Mouse (Mus musculus) brain, adult 10 weeks (tissue): ENCODE data around the gene Ofcc1. TPM values are rescaled to one million over a fixed set of nuclear protein-coding genes. Genes with fewer than 3 reads are reported as not detected.

Experiments used
- polyA plus RNA-seq: library from polyadenylated mRNA; stranded (reverse); fragments of 350-450 nt; fragmentation: Illumina TruSeq; extraction: RNeasy Lipid Tissue Mini Kit (QIAGEN cat#74804); gene quantifications from one replicate; pipeline ENCODE4 v1.2.3, GENCODE M21; 2015; ENCODE audit warnings: low read depth, low replicate concordance

The Ofcc1 gene
- polyA plus RNA-seq: not detected

GRCm38 (mm10) chr13:40361288-40361687 is at the start of gene Ofcc1:
Gene Ofcc1 (minus strand): TSS chr13:40361450.

